Mouse (Mus musculus): ENCODE data around the gene Epc2.
A peak's percentile ranks its signal among the peaks of the same experiment; 100 is the strongest.

Epc2 gene

DNA sequence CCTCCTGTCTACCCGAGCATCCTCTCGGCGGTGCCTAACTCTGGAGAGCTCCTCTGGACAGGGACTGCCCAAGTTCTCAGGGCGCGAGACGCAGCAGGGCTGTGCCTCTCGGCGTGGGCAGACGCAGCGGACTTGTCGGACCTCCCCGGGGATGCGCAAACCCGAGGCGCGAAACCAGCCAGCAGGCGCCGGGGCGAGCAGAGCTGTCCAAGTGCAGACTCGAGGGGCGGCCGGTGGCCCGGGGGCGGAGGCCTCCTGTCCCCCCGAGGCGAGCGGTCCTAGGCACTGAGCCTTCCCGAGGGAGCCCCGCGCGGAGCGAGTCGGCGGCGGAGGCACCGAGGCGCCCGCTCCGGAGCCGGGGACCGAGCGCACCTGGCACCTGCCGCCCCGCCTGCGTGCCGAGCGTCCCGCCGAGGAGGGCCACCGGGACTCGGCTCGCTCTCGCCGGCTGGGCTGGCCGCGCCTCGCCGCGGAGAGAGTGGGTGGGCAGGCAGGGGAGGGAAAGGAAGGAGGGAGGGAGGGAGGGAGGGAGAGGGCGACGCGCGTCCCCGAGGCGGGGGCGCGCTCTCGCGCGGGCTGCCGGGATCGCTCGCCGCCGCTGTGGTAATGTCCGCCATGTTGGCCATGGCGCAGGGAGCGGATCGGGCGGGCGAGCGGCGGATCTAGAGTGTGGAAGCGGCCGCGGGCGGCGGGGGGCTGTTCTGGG, at the start of gene Epc2:
Epc2 (plus strand) TSS at position 556 of the 706 bp plus-strand sequence.
- DNase-seq (ENCODE audit: low spot score in 2 of 2), result peak; percentile 62 to 84

DNA sequence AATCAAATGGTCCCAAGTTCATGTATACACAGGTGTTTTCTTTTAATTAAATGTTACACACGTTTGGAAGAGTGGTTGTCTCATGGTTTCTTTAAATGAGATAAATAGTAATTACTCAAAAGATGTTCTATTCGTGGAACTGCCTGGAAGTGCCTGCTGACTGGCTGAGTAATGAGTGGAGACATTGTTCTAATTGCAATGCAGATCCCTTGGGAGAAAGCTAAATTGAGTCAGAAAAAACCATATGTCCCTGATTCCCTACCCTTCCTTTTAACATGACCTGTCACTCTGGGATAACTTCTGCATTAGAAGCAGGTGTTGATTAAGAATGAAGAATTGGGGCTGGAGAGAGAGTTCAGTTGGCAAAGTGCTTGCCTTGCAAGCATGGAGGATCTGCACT, 45.3 kb upstream of the Epc2 start:
- no peak for DNase-seq (ENCODE audit: low spot score in 2 of 2)

- DNase-seq (ENCODE audit: low spot score in 2 of 2), result no peak
Measured at GRCm38 (mm10) chr2:49411685-49412084, 39.6 kb upstream of the Epc2 start.

DNA sequence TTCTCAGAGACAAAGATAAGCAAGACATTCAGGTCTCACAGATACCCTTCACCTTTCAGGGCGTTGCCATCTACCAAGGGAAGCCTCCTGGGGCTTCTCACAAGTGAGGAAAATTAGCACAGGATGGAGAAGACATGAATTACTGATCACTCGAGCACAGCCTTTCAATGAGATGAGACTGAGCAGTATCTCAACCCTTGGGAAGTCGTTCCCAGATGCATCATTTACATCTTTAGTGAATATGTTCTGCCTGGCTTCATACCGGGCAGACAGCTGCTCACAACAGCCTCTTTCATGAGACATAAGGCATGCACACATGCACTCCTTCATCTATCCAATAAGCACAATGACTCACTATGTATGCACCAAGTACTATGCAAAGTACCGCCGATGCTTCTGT, 38.7 kb upstream of the Epc2 start:
- DNase-seq (ENCODE audit: low spot score in 2 of 2), result no peak

DNA sequence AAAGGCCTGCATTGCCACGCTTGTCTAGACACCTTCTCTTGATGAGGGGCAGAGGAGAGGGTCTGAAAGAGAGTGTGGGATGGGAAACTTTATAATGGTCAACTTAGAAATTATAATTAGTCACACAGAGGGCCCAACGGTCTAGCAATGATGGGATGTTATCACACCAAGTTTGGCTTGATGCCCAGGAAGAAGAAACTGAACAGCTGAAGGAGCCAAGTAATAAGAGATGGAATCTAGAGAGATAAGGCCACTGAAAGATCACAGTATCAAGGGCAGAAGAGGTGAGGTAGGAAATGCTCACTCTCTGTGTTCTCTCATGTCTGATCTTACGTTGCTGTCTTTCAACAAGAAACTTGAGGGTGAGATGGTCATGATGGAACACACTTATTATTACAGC, 35.4 kb upstream of the Epc2 start:
- no peak for DNase-seq (ENCODE audit: low spot score in 2 of 2)

DNA sequence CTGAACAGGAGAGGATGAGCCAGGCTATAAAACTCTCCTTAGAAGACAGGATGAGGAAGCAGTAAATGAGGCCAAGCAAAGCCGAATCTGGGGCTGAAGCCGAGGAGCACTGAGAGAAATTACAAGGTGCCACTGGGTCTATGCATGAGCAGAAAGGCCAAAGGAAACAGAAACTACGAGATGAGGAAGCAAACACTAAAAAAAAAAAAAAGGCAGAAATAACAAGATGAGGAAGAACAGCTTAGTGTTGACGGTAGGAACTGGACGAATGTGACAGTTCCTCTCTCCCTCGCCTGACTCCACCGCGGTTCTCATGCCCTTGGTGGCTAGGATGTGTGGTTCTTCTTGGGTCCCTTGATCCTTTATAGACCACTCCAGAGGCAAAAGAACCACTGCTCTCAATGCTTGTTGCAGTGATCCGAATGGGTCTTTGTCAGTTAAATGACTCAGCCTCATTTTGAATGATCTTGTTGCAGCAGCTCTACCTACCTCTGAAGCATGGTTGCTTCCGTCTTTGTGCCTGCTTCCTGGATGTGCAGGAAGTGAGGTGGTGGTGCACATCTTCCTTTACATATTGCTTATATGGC, 34.2 kb upstream of the Epc2 start:
- no peak for DNase-seq (ENCODE audit: low spot score in 2 of 2)

- DNase-seq (ENCODE audit: low spot score in 2 of 2), result no peak
Measured at GRCm38 (mm10) chr2:49420396-49420795, 30.9 kb upstream of the Epc2 start.

DNA sequence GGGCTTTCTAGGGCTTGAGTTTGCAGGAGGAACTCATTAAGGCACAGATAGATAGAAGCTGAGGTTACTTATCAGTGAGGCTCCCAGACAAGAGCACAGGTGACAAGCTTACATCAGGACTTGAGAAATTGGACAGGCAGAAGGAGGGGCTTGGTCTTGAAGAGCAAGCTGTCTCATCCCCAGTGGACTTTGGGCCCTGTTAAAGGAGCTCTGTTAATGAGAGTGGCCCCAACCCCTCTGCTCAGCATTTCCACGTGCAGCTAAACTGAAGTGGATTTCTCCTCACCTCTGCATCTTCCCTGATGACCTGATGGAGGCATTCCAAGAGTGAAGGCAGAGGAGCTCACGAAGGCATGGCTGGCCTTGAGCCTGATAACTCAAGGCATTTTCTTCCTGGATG, 27.4 kb upstream of the Epc2 start:
- DNase-seq (ENCODE audit: low spot score in 2 of 2), result no peak

DNA sequence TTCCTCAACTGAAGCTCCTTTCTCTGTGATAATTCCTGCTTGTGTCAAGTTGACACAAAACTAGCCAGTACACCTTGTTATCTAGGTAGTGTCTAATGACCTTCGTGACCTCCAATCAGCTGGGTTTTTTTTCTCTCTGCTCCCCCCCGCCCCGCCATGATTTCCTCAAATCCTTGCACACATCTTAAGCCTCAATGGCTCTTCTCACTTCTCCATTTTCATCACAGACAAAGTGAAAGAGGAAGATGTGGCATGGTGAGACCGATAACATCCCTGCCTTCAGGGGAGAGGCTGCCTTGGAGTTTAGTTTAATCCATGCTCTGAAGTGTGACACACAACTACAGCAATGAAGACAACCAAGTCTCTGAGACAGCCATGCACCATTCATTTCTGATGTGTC, 26.5 kb upstream of the Epc2 start:
- DNase-seq (ENCODE audit: low spot score in 2 of 2), result no peak

GRCm38 (mm10) chr2:49426175-49426574, 25.1 kb upstream of the Epc2 start:
- no peak for DNase-seq (ENCODE audit: low spot score in 2 of 2)

GRCm38 (mm10) chr2:49431015-49431414, 20.3 kb upstream of the Epc2 start:
- no peak for DNase-seq (ENCODE audit: low spot score in 2 of 2)

DNA sequence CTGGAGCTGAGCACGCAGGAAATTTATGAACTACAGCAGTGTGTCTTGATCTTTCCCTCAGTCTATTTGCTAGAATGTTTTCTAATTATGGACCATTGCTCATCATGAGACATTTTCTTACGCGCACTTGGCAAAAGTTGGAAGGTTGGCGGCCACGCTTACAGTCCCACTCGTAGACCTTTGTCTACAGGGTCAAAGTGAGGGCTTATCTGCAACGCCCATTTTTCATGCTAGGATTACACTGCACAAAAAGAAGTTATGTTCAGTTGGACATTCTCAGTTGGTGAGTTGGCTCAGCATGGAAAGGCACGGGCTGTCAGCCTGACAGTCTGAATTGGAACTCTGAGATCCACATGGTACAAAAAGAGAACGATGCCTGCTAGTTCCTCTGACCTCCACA, 18.1 kb upstream of the Epc2 start:
- DNase-seq (ENCODE audit: low spot score in 2 of 2), result no peak

GRCm38 (mm10) chr2:49446238-49446637, 5.0 kb upstream of the Epc2 start:
- DNase-seq (ENCODE audit: low spot score in 2 of 2), result no peak

DNA sequence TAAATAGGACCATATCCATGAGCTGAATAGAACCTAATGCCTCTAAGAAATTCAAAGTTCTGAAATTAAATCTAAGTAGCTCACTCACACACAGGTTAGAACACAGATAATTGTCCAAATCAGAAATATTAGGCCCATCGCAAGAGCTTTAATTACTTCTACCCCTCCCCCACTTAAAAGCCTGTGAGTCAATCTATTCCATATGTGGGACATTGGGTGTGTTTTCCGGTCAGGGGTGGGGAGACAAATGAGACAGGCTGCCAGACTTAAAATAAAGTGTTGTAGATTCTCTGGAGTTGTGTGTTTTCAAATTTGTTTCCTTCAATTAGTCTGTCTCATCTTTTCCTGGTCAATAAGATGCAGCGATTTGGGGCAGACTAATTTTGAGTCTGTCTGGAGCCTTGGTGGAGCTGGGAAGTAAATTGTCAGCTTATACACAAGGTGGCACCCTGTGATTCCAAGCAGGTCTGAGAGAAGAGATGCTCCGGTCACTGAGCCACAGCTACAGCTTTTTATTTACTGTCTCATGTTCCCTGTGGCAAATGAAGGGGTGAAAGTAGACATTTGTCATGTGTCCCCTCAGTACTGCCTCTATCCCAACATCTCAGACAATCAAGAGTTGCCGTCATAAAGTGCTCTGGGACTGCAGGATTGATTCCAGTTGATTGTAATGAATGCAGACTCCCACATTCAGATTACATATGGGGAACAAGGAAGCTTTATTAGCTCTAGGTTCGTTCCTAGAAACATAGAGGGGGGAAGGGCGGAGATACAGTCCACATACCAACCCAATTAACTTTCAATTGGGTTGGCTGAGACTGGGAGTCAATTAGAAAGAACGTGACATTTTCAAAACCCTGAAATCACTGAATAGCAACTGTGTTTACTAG, 3.5 kb upstream of the Epc2 start:
- no peak for DNase-seq (ENCODE audit: low spot score in 2 of 2)

- no peak for DNase-seq (ENCODE audit: low spot score in 2 of 2)
Measured at GRCm38 (mm10) chr2:49450467-49450866, 819 bp upstream of the Epc2 start.

- DNase-seq (ENCODE audit: low spot score in 2 of 2), result peak; percentile 86 to 92
Measured at GRCm38 (mm10) chr2:49451637-49452211, 438 bp downstream of the Epc2 start.

- peak; percentile 44 to 60 for DNase-seq (ENCODE audit: low spot score in 2 of 2)
Measured at GRCm38 (mm10) chr2:49452451-49453081, 1.3 kb downstream of the Epc2 start.

DNA sequence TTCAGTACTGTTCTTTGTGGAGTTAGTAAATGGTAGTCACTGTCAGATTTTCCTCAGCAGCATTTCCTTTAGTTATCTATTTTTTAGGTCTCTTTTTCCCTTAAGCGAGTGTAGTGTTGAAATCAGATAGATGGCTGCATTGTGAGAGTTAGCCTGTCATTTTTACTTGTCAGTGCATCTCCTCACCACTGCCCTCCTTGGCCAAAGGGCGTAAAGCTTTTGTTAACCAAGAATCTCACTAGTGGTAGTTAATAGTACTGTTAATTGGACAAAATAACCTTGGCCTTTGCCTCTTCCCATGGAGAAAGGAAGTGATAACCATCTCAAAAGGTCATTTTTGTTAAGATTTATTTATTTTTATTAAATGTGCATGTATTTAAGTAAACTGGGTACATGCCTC, 6.5 kb downstream of the Epc2 start:
- no peak for DNase-seq (ENCODE audit: low spot score in 2 of 2)

GRCm38 (mm10) chr2:49465672-49466222, 14.5 kb downstream of the Epc2 start:
- no peak for DNase-seq (ENCODE audit: low spot score in 2 of 2)

GRCm38 (mm10) chr2:49467038-49467437, 15.8 kb downstream of the Epc2 start:
- DNase-seq (ENCODE audit: low spot score in 2 of 2), result no peak

DNA sequence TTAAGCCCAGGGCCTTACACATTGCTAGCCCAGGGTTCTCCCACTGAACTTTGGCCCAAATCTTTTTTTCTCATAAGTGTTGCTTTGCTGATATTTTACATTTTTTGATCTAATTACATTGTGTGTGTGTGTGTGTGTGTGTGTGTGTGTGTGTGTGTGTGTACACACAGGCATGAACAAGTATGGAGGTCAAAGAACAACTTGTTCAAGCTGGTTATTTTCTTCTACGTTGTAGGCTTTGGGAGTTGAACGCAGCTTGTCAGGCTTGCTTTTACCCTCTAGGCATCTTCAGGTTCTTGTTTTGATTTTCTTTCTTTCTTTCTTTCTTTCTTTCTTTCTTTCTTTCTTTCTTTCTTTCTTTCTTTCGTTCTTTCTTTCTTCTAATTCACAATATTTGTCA, 19.9 kb downstream of the Epc2 start:
- no peak for DNase-seq (ENCODE audit: low spot score in 2 of 2)
